Mouse (Mus musculus) lung, adult 2 months (tissue): ENCODE results near the gene Dact2.

Experiments
- CTCF ChIP-seq: fragments of 200-500 bp; IDR thresholded peaks from 2 replicates; pipeline ENCODE4 v1.5.1; 2011; ENCODE audit warnings: mild to moderate bottlenecking, low read length, control low read depth; ENCODE audit not compliant: insufficient read depth
- POLR2A ChIP-seq: fragments of 200-500 bp; IDR thresholded peaks from 2 replicates; pipeline ENCODE4 v1.6.1; 2011; ENCODE audit warnings: low read depth, mild to moderate bottlenecking, control low read depth, low read length, borderline replicate concordance; ENCODE audit errors: extremely low read depth

- TF ChIP-seq CTCF (no peak), POLR2A (no peak)
Observed at GRCm38 (mm10) chr17:14252456-14252855, 48.4 kb upstream of the Dact2 start.
